Mouse (Mus musculus): Measurements from ENCODE around the gene Nkain4.
A peak's percentile ranks its signal among the peaks of the same experiment; 100 is the strongest.

Nkain4 gene

DNA sequence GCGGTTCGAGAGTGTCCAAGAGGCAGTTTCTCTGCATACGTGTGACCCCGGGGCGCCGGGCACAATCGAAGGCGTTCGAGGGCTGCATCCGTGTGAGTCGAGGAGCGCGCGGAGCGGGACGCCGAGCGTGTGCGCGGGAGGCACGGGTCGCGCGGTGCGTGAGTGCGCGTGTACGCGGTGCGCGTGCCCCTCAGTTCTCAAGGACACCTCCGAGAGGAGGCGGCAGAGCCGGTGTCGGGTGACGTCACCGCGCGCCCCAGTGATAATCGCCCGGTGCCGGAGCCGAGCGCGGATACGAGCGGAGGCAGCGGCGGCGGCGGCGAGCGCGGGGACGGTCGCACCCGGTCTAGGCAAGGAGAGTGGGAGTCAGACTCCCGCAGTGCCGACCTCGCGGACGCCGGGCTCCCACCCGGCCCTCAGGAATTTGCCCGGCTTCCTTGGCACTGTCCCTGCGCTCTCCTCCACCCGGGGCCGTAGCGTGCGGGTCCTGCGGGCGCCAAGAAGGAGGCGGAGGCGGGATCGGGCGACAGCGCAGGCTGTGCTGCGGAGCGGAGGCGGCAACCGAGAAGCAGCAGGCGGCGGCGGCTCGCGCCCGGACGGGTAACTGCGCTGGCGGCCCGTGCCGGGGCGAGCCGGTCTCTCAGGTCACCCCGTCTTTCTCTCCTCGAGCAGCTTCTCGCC is 61.5 kb downstream of the Nkain4 start:
- DNase-seq, result peak; percentile 95

DNA sequence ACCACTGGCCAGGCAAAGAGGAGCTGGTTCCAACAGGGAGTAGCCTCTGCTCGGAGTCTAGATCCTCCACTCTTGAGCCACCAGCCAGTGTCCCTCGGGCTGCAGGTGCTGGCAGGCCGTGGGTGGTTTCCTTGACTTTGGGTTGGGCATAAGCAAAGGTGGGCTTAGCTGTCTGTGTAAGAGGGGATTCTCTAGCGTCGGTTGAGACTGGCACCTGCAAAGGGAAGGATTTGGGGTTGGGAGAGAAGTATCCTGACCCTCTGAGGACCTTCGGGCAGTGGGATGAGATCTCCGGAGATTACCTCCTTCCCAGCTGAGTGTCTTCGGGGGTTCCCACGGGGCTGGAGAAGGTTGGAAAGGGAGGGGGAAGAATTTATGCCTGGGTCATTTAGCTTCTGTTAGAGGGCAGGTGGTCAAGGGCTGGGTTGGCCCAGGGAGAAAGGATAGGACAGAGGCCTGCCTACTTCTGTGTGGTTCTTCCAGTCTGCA is 62.6 kb downstream of the Nkain4 start:
- DNase-seq, result peak; percentile 59

DNA sequence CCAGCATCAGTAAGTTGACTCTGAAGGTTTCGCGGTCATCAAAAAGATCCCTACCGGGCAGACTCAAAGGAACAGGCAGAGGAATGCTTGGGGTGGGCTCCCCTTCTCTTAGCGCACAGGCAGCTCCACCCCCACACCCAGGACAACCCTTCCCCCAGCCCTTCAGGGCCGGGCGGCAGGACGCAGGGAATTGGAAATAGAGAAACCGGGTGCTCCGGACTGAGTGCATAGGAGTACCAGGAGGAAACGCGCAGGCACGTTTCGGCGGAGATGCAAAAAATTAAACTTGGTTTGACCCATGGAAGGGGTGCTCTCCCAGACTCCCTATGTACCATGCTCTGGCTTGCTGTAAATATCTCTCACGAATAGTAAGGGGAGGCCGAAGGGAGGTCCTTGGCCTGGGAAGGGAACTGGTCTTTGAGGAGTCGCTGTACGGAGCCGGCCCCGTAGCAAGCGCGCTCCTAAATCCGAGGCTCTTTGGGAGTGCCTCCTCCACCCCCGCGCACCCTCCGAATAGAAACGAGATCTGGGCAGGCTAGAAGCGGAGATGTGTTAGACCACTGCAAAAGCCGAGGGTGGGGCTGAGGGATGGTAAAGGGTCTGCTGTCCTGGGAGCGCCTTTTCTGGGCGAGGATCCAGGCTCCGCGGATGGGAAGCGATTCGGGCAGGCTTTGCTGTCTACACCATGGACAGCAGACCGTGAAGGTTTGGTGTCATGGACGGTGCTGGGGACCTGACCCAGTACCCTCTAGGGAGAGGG is 63.2 kb downstream of the Nkain4 start:
- DNase-seq, result peak; percentile 75

DNA sequence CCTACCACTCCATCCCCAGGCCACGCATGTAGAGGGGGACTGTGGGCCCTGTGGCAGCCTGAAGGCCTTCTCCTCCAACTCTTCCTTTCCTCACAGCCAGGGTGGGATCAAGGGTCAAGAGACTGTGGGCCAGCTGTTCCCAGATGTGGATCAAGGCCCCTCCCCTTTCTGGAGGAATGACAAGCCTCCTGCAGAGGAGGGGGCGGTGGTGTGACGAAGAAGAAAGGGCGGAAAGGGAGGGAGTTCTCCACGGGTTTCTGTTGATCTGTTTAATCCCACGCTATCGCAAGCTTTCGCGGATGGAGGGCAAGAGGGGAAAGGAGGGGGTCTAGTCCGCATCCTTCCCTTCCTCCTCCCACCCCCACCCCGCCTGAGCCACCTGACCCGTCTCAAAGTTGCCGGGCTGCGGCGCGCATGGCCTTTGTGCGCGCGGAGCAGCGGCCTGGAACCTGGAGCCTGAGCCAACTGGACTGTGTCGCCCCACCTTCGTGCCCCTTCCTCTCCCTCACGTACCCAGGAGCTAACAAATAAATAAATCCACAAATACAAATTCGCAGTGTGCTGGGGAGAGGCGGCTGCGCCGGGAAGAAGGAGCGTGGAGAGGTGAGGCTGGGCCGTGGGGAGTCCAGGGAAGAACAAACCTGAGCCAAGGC is 64.0 kb downstream of the Nkain4 start:
- peak; percentile 68 for DNase-seq

DNA sequence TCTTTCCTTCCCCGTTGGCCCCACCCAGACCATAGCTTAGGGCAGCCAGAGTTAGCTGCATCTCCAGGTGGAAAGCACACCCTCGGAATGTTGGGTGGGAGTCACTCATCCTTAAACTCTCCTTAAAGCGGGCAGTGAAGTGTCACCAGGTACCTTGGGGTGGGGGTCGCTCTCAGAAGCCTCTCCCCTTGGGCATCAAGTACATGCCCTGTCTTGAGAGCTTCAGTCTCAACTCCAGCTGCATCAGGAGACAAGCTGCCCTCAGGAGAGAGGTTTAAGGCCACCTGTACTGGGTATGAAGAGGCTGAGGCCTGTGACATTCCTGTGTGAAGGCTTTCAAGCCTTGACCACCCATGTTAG is 64.6 kb downstream of the Nkain4 start:
- no peak for DNase-seq

DNA sequence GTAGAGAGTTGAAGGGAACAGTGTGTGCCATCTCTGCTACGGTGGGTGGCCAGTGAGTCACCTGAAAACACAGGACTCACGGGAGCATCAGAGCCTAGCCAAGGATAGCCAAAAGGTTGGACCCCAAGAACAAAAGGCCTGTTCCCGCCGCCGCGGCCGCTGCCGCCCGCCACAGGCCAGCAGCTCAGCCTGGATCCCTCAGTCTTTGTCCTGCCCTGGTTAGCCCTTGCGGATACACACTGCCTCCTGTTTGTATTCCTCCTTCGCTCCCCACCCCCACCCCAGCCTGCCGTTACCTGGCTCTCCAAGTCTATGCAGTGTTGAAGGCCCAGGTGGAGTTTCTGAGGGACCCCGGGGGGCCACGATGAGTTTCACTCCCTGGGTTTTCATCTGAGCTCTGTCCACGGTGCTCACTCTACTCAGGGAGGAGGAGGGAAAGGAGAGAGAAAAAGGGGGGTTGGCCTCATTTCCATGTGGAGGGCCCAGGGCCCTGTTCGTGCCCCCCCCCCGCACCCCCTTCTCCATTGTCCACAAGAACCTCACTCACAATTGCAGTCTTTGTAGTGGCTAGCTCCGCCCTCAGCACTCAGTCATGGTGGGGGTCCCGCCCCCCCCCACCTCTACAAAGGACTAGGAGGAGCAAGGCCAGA is 65.1 kb downstream of the Nkain4 start:
- DNase-seq, result no peak

DNA sequence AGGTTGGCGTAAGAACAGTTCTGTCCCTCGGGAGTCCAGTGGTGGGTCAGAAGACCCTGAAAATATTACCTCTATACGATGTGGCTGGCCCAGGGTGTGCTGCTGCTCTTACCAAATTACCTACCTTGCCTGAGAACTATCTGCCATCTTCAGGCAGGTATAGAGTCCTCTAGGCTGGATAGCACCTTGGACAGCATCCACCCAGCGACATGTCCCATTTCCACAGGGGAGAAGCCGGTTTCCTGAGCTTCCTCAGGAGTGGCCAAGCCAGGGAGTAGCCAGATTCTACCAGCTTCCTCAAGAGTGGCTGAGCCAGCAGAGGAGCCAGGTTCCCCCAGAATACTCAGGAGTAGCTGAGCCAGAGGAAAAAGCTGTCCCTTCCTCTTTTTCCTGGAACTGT is 69.2 kb downstream of the Nkain4 start:
- no peak for DNase-seq

All from cerebellum, adult 9-10 months (tissue).